8 mouse cellular contexts compared by ENCODE assay signal in the genomic region with DNA sequence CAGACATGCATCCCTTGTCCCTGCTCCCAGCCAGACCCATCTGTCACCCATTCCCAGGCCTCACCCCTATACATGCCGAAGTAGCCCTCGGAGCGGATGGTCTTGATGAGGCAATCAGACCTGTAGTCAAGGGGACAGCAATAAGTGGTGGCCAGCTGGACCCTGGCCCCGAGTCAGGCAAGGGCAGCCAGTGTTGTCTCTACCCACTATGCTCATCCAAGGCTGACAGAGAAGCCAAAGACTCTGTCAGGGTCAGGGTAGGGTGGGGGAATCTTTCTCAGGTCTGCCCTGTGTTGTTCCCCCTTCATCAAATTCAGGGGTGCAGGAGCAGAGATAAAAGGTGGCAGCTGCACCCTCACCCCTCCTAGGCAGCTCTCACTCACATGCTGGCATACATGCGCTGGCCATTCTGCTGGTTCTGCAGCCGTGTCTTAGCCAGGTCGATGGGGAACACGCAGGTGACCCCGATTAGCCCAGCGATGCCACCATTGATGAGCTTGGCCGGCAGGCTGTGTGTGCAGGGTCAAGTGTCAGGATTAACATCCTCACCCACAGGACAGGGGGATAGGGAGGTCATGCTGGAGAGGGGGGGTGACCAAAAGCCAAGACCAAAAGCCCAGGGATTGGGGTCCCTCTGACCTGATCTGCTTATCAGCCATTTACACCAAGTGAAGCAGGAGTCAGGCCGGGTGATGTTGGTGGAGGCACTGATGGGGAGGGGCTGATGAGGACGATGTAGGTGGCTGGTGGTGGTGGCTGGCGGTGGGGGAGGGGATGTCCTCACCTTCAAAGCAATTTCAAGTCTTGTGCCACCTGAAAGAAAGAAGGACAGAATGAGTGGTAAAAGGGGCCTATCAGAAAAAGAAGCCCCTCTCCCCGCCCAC. TPM values are rescaled to one million over a fixed set of nuclear protein-coding genes. Genes with fewer than 3 reads are reported as not detected.
DNase-seq lines count a peak whose midpoint lies in the region; ATAC-seq and TF ChIP-seq lines count a peak whose summit lies in the region.

No protein-coding gene starts in this region.

- no peak for TF ChIP-seq CTCF in layer of hippocampus, adult 2 months (conservative IDR thresholded peaks at IDR 0.05)

- peak overlapping the region; percentile 63 for H3K4me3 ChIP-seq in layer of hippocampus, adult 2 months
- H3K4me3 ChIP-seq in hindbrain, embryonic 13.5 days = peak overlapping the region; percentile 64
- peak overlapping the region; percentile 70 for H3K4me3 ChIP-seq in midbrain, embryonic 15.5 days

- DNase-seq in layer of hippocampus, adult 2 months (ENCODE audit: low spot score in 2 of 2) = no peak
- DNase-seq in layer of hippocampus, adult 9-10 months (ENCODE audit: low spot score) = no peak
- peak; percentile 74 to 77 for DNase-seq in cerebellum, postnatal 14 days
- no peak for DNase-seq in urinary bladder, postnatal 14 days (ENCODE audit: low spot score)
- no peak for DNase-seq in ovary, adult 18-20 months (ENCODE audit: low spot score)
- no peak for DNase-seq in kidney, postnatal 25 days

- WGBS in hindbrain, embryonic 13.5 days = 73% methylated on average over 15 of the region's 15 CpGs
- 70% methylated on average over 15 of the region's 15 CpGs for WGBS in midbrain, embryonic 15.5 days

- ATAC-seq in hindbrain, embryonic 13.5 days (ENCODE audit: low FRiP score) = no peak
- no peak for ATAC-seq in midbrain, embryonic 15.5 days (replicated peaks)

- H3K36me3 ChIP-seq in hindbrain, embryonic 13.5 days = peaks cover 38% of the 10 kb centered on the region
- H3K36me3 ChIP-seq in midbrain, embryonic 15.5 days (replicated peaks) = peaks cover 15% of the 10 kb centered on the region

- H3K9ac ChIP-seq in hindbrain, embryonic 13.5 days = peak overlapping the region; percentile 83
- peak overlapping the region; percentile 72 for H3K9ac ChIP-seq in midbrain, embryonic 15.5 days

- H3K4me2 ChIP-seq in hindbrain, embryonic 13.5 days = peak overlapping the region; percentile 77
- peak overlapping the region; percentile 92 for H3K4me2 ChIP-seq in midbrain, embryonic 15.5 days

- H3K4me1 ChIP-seq in hindbrain, embryonic 13.5 days (replicated peaks) = peaks cover 76% of the 10 kb centered on the region
- H3K4me1 ChIP-seq in midbrain, embryonic 15.5 days = peaks cover 67% of the 10 kb centered on the region

- no peaks in the 10 kb centered on the region for H3K27me3 ChIP-seq in hindbrain, embryonic 13.5 days
- H3K27me3 ChIP-seq in midbrain, embryonic 15.5 days (replicated peaks) = no peaks in the 10 kb centered on the region

- no peaks in the 10 kb centered on the region for H3K9me3 ChIP-seq in hindbrain, embryonic 13.5 days
- H3K9me3 ChIP-seq in midbrain, embryonic 15.5 days = no peaks in the 10 kb centered on the region

- peak overlapping the region; percentile 97 for H3K27ac ChIP-seq in layer of hippocampus, adult 2 months
- peak overlapping the region; percentile 82 for H3K27ac ChIP-seq in hindbrain, embryonic 13.5 days
- peak overlapping the region; percentile 84 for H3K27ac ChIP-seq in midbrain, embryonic 15.5 days

RNA-seq across cellular contexts. Expression of a gene that starts 3.9 kb away (rescaled TPM):
- 100 to 1,000 TPM; 338 to 343 TPM for total RNA-seq in layer of hippocampus, adult 2 months (2021)
- 71.3 and 76.3 TPM in 2 replicates for polyA plus RNA-seq in hindbrain, embryonic 13.5 days (2015; fragmentation: Nextera tagmentation; extraction: Ambion mirVana)
- polyA plus RNA-seq in midbrain, embryonic 15.5 days (2015; fragmentation: Nextera tagmentation; extraction: Ambion mirVana) = 109 and 120 TPM in 2 replicates

RNA-seq across cellular contexts. Expression of a gene that starts 4.5 kb away (rescaled TPM):
- total RNA-seq in layer of hippocampus, adult 2 months (2021) = 100 to 1,000 TPM; 251 to 263 TPM
- 68.3 and 73.4 TPM in 2 replicates for polyA plus RNA-seq in hindbrain, embryonic 13.5 days (2015; fragmentation: Nextera tagmentation; extraction: Ambion mirVana)
- 111 and 113 TPM in 2 replicates for polyA plus RNA-seq in midbrain, embryonic 15.5 days (2015; fragmentation: Nextera tagmentation; extraction: Ambion mirVana)

RNA-seq across cellular contexts. Expression of a gene that starts 10.1 kb away (rescaled TPM):
- total RNA-seq in layer of hippocampus, adult 2 months (2021) = 1 to 10 TPM; 1.1 to 1.7 TPM
- 4.9 and 5.7 TPM in 2 replicates for polyA plus RNA-seq in hindbrain, embryonic 13.5 days (2015; fragmentation: Nextera tagmentation; extraction: Ambion mirVana)
- 3.4 and 3.8 TPM in 2 replicates for polyA plus RNA-seq in midbrain, embryonic 15.5 days (2015; fragmentation: Nextera tagmentation; extraction: Ambion mirVana)

RNA-seq across cellular contexts. Expression of a gene that starts 13.4 kb away (rescaled TPM):
- total RNA-seq in layer of hippocampus, adult 2 months (2021) = 100 to 1,000 TPM; 548 to 575 TPM
- 771 and 809 TPM in 2 replicates for polyA plus RNA-seq in hindbrain, embryonic 13.5 days (2015; fragmentation: Nextera tagmentation; extraction: Ambion mirVana)
- polyA plus RNA-seq in midbrain, embryonic 15.5 days (2015; fragmentation: Nextera tagmentation; extraction: Ambion mirVana) = 597 and 636 TPM in 2 replicates

RNA-seq across cellular contexts. Expression of a gene that starts 19.8 kb away (rescaled TPM):
- 10 to 100 TPM; 42.1 to 45.1 TPM for total RNA-seq in layer of hippocampus, adult 2 months (2021)
- polyA plus RNA-seq in hindbrain, embryonic 13.5 days (2015; fragmentation: Nextera tagmentation; extraction: Ambion mirVana) = 57.4 and 58.5 TPM in 2 replicates
- polyA plus RNA-seq in midbrain, embryonic 15.5 days (2015; fragmentation: Nextera tagmentation; extraction: Ambion mirVana) = 57.2 and 59.5 TPM in 2 replicates

Comparison
In these comparisons a context has a peak if more than half of its experiments do, and no peak if none do; other contexts are left out.
1. DNase-seq: peak in cerebellum, postnatal 14 days (2 of 2); none in layer of hippocampus, adult 2 months (0 of 2), layer of hippocampus, adult 9-10 months (single experiment), urinary bladder, postnatal 14 days (single experiment), ovary, adult 18-20 months (single experiment) and kidney, postnatal 25 days (0 of 2).
2. Peak in every context shown above with its lines, with median percentiles within 50 percentile points of each other: H3K27ac ChIP-seq and H3K4me3 ChIP-seq.